Mouse (Mus musculus) T-helper 2 cell (primary cell): ENCODE measurements around the gene Il17f.
"Not testable (repeated sequence)": the region's sequence is repeated elsewhere in the genome, so short reads cannot be mapped to it uniquely, and the experiment has no call there.

Source experiments
- in situ Hi-C: fragments of 300-600 bp; cut with MboI, MseI; formaldehyde crosslinking; loops from one replicate; pipeline ENCODE4 v1.15.1; 2025; ENCODE audit warnings: high pct_unique_total_duplicates

The Il17f gene

DNA sequence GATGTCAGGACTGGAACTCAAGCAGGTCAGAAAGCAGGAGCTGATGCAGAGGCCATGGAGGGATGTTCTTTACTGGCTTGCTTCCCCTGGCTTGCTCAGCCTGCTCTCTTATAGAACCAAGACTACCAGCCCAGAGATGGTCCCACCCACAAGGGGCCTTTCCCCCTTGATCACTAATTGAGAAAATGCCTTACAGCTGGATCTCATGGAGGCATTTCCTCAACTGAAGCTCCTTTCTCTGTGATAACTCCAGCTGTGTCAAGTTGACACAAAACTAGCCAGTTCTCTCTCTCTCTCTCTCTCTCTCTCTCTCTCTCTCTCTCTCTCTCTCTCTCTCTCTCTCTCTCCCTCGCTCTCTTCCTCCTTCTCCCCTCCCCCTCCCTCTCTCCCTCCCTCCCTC lies at the start of gene Il17f:
Gene Il17f, minus strand, starts transcription at position 101 of the 400 bp plus-strand sequence.
- in situ Hi-C loops = not testable (repeated sequence)

DNA sequence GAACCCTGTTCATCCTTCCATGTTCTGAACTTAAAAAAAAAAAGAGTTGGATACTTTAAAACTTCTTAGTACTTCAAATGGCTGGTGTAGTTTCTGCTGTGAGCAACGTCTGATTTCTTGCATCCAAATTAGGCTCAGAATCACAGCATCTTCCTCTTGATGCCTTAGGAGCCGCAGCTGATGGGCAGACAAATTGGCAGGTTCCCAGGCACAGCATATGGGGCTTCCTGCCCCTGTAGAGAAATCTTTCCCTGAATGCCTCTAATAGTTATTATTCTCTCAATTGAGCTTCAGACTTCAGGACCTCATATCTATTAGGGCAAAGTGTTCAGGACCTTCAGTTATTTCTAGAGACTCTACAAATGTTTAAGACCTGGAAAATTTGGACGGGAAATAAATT lies 49.5 kb upstream of the Il17f start:
- in situ Hi-C loops = no loop called here

DNA sequence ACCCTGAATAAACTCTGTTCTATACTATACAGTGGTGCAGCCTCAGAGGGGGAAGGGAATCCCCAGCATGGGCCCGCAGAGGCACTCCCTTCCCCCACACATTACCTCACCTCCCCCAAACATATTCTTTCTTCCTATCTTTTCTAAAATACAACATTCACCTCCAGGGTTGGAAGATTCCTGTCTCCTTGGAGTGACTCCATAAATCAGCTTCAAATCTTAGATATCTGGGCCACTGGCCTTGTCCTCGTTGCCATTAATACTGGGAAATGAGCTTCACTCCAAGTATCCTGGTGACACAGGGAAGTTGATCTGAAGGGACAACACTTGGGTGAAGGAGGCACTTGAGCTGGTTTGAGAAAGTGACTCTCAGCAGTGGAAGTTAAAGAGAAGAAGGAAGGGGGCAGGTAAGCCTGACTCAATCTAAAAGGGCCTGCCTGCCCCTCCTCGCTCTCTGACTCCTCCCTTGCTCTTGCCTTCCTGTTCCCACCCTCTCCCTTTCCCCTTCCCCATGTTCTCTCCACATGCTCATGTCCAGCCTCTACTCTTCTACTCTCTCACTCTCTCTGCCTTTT lies 46.2 kb upstream of the Il17f start:
- in situ Hi-C loops = no loop called here

DNA sequence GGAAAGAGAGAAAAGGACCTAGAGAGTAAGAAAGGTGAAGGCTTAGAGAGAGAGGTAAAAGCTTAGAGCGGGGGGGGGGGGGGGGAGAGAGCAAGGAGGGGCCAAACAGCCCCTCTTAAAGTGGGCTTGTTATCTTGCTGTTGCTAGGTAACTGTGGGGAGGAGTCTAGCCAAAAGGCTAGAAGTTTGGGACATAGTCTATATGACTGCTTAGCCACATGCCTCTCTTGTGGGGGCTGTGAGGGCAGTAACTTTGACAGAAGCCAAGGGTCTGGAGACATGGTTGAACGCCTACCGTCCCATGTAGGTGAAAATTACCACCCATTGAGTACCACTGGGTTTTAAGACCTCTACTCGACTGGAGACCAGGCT lies 42.7 kb upstream of the Il17f start:
- in situ Hi-C loops = no loop called here

DNA sequence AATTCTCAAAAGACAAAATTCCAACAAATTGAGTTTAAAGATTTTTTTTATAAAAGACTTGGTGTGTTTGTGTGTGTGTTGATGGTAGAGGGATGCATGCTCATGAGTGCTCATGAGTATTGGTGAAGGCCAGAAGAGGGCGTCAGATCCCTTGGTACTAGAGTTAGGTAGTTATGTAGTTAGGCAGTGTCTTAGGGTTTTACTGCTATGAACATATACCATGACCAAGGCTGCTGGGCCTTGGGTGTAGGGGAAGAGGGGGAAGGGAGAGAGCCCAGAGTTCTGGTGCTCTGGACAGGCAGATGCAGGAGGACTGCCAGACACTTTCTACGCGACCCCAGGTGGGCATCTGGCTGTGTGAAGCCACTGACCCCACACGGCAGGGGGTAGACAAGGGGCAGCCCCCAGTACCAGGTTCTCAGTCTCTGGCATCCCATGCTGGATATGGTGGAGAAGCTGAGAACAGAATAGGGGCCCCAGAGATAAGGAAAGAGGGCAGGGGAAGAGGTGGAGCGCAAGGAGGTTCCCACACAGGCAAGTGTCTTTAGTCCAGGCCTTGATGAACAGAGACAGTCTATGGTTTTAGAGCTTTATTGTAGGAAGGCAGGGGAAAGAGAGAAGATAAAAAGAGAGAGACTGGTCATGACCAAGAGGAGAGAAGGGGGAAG lies 42.2 kb upstream of the Il17f start:
- in situ Hi-C loops = no loop called here

DNA sequence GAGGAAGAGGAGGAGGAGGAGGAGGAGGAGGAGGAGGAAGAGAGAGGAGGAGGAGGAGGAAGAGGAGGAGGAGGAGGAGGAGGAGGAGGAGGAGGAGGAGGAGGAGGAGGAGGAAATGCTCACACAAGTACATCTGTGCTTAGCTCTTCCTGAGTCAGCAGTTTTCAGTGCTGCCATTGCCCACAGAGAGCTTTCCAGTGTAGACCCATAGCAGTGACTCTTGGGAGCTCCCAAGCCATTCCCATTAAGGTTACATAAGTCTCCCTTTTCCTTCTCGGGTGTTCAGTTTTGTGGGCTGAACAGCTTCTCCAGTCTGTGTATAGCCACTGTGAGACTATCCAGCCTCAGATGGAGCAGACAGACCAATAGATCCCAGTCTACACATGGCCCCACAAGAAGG lies 40.1 kb upstream of the Il17f start:
- in situ Hi-C loops = no loop called here

DNA sequence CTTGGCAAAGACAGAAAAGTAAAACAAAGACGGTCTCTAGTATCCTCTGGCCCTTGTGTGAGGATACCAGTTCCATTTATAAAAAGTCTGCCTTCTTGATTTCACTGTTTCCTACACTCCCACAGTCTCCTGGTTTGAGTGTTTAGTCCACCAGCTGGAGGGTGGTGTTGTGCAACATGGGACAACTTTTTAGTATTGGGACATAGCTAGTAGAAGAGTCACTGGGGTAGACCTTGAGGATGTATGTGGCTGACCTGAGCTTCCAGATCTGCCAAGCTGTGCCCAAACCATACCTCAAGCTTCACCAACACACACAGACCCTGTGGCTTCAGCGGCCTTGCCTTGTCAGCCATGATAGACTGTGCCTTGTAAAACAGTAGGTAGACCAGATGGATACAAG lies 37.6 kb upstream of the Il17f start:
- in situ Hi-C loops = loop anchor here (5.0 kb wide), 1 partner anchor 64 kb away; the partner anchor contains the start of gene Paqr8

DNA sequence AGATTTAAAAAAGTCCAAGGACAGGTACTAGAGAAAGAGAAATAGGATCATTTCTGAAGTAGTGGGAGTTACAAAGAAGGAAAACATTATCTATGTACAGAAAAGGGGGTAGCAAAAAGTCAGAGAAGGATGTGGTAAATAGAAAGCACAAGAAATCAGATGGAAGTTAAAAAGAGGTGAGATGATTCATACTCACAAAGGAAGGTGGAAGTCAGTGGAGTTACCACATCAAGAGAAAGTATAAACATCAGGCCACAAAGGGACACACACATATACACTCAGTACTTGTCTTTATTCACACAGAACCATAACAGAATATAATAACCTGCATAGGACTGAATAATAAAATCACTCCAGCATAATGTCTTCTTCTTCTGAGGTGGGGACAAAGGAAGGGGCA lies 34.6 kb upstream of the Il17f start:
- in situ Hi-C loops = loop anchor here (5.0 kb wide), 1 partner anchor 67 kb away; the partner anchor contains the start of gene Paqr8

DNA sequence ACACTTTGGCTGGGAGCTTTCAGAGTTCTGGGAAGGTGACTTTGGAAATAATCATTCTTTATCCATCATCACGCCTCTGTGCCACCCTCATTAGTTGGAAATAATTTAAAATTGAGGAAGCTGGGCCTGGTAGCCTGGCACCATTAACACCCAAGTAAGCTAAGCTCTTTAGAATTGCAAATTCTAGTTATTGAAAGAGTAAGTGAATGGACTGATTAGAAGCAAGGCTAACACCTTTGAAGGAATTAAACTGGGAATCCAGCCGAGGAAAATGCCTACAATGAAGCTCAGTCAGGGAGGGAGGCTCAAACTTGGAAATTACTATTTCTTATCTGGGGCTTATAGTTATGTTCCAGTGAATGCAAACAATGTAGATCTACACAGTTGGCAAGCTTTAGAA lies 33.5 kb upstream of the Il17f start:
- in situ Hi-C loops = no loop called here

DNA sequence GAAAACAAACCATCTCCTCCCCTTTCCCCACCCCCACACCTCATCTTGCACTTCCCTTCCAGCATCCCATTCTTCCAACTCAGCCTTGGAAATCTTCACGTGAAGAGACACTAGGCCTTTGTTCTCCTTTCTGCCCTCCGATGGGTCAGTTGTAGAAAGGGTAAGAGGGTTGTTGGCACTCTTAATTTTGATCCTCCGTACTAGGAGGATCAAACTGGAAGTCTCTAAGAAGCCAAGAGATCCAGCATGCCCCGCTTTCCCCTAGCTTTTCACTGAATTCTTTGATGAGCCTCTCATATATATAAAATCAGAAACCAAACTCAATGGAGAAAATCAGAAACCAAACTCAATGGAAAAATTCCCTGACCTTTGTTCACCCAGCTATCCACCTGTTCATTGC lies 33.1 kb upstream of the Il17f start:
- in situ Hi-C loops = no loop called here

DNA sequence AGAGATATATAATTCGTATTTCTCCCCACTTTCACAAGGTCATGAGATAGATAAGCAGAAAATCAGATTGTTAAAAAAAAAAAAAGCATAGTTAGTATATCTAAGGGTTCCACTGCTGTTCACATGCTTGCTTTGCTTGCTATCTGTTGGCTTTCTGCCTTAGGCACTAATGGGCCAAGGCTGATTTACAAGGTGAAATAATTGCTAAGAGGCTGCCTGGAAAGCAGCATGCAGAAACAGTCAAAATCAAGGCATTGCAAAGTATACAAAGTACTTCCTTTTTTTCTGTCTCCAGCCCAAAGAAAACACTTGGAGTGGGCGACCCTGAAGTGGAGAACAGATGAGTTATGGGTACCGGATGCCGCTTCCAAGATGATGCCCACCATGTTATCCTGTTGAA lies 30.5 kb upstream of the Il17f start:
- in situ Hi-C loops = no loop called here

DNA sequence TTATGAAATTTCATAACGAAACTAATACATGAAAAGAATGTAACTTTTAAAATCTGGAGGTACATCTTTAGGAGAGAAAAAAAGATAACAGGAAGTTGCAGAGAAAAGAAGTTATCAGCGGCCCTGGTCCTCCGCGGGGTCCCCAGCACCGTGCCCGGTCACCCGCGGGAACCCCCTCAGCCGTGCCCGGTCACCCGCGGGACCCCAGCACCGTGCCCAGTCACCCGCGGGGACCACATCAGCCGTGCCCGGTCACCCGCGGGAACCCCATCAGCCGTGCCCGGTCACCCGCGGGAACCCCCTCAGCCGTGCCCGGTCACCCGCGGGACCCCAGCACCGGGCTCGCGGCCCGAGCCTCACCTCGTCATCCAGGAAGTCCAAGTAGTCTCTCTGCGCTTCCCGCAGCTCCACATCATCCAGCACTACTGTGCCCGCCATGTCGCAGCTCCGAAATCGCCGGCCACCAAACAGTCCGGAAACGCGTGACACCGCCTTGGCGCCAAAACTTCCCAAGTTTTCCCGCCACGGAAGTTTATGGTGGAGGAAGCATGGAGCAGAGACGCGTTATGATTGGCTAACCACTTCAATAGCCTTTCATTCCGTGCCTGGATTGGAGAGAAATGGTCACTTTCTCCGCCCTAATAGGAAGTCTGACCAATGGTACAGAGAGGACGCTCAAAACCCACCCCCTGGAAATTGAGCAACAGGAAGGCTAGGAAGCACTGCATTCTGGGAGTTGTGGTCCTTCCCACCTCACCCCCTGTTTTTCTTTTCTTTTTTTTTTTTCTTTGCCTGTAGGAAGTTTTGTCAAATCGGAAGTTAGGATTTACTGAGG lies 29.6 kb upstream of the Il17f start, which contains the start of gene Mcm3:
Gene Mcm3, minus strand, starts transcription at position 542 of the 835 bp plus-strand sequence.
- in situ Hi-C loops = no loop called here

DNA sequence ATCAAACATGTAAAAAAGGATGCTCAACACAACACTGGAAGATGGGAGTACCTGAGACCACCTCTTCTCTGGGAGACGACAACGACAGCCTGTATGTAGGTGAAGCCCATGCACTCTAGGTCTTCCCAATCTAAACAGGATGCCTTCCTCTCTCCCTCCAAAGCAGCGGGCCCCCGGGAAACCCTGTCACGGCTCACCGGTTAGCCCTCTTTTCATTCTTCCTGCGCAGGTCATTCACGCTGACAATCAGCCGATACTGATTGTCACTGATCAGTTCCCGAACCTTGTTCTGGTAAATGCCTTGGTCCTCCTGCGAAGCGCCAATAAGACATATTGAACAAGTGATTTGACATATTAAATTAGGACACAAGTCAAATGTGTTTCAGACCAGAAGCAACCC lies 27.2 kb upstream of the Il17f start:
- in situ Hi-C loops = no loop called here

DNA sequence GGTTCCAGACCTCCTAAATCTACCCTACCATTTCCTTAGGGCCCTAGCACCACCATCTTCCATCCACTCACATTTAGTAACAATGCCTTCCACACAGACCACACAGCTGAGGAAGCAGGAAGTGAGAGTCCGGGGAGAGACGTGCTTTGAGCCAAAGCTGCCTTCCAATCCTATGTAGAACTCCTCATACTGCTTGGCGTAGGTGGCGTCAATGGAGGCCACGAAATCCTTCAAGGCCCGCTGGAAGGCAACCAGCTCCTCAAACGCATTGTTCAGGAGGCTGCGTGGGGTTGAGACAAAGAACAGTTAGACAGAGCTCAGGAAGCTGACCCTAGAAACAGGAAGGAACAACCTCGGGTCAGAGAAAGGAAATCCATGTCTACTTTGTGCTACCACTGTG lies 26.8 kb upstream of the Il17f start:
- in situ Hi-C loops = no loop called here

DNA sequence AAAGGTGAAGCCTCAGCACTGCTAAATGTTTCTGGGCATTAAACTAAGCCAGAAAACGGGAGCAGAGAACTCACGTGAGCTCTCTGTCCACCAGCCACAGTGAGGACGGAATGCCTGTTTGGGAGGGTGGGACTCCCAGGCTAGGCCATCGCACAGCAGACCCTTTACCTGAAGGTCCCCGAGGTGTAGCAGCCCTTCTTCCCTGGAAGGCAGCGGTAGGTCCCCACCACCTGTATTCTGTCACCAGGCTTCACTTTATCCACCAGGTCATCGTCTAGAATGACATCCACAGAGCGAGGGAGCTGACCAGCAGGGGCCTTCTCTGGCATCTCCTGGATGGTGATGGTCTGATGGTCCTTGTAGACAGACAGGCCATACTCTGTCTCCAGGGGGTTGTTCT lies 24.1 kb upstream of the Il17f start:
- in situ Hi-C loops = no loop called here

DNA sequence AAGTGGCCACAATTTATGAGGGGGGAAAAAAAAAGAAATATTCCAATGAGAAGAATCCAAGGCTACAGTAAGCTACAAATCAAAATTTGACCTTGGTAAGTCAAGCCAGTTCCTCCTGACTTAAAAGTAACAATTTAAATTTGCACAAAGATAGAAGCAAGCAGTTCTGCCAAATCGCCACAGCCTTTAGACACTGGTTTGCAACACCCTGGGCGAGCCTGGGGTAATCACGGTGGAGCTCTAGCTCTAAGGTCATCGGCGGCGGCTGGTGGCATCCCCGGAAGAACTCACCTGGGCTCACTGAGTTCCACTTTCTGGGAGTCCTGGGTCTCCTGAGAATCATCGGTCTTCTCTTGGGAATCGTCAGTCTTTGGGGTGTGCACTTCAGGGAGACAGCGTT lies 14.1 kb upstream of the Il17f start:
- in situ Hi-C loops = loop anchor here (10.0 kb wide), 1 partner anchor 190 kb away; the partner anchor contains the start of gene Pkhd1

DNA sequence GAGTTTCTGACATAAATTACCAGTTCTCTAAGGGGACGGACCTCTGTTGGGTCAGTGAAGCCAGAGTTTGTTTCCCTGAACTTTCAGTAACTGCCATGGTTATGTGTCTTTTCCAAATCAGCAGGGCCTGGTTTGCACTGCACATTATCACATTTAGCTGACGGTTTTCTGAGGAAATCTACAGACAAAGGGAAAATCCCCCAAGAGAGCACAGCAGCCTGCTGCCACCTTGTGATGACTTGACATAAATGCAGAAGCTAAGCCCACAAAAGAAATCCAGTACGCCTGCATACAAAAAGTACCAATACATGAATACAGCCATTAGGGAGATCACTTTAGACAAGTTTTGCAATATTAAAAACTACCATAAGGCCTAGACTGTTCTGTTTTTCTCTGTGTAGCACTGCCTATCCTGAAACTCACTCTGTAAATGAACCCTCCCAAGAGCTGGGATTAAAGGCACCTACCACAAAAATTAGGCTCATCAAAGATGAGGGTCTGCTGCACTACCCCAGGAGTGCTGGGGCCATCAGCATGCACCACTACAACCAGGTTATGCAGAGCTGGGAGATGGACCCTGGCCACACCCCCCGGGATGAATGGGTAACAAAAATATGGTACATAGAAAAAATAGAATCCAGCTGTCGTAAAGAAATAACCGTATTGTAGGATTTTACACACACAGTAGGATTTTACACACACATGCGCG lies 11.4 kb upstream of the Il17f start:
- in situ Hi-C loops = loop anchor here (10.0 kb wide), 1 partner anchor 187 kb away; the partner anchor contains the start of gene Pkhd1

DNA sequence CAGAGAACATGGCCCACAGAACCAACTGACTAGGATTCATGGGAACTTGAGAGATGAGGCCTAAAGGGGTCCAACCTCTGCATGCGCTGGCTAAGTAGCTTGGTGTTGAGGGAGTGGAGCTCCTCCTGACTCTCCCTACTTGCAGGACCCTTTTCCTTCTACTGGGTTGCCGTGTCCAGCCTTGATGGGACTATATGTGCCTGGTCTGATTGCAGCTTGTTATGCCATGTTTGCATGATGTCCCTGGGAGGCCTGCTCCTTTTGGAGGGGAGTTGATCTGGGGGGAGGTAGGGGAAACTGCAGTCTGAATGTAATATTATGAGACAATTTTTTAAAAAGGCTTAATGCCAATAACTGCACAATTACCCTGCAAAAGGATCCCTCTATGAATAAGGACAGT lies 10.9 kb upstream of the Il17f start:
- in situ Hi-C loops = loop anchor here (10.0 kb wide), 1 partner anchor 186 kb away; the partner anchor contains the start of gene Pkhd1

DNA sequence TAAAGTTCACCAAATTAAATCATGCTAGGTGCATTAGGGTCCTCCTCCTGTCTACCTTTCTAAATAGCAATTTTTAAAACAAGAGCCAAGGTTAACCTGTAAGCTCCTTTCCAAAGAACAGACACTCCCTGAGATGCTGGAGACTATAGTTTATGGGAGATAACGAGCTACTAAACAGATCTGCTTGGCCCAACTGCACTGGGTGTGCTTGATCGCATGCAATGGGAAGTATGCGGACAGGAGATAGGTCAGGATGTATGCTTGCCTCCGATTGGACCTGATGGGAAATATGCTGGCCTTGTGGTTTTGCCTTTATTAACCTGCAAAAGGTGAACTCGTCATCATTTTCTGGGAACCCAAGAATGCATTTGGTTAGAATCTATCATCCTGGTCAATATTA lies 4.8 kb upstream of the Il17f start:
- in situ Hi-C loops = no loop called here

DNA sequence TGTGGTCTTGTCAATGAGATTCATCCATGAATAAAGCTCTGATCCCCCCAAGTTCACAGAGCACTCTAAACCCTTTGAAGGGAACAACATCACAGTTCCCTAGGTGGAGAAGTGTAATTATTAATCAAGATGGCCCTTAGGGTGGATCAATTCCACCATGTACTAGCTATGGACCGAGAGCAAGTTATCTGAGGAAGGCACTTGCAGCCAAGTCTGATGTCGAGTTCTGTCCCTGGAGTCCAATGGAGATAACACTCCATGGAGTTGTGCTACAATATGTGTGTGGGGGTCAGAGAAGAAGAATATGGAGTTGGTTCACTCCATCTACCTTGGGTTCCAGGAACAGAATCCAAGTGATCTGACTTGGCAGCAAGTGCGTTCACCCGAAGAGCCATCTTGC lies 4.3 kb upstream of the Il17f start:
- in situ Hi-C loops = no loop called here

DNA sequence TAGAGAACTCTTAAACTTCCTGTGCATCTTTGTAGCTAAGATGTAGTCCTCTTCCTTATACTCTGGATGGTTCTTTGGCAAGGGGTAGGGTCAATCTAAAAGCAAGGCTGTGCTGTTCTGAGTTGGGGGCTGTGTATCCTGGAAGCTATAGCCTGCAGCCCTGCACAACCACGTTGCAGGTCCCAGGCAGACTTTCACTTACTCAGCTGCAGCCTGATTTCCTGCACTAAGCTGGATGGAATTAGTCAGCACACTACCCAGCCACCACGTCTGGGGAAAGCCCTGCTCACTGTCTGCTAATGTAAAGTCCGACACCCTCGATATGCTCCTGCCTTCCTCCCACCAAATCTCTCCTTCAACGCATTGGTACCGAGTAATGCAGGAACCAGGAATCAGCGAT lies 997 bp upstream of the Il17f start:
- in situ Hi-C loops = no loop called here

DNA sequence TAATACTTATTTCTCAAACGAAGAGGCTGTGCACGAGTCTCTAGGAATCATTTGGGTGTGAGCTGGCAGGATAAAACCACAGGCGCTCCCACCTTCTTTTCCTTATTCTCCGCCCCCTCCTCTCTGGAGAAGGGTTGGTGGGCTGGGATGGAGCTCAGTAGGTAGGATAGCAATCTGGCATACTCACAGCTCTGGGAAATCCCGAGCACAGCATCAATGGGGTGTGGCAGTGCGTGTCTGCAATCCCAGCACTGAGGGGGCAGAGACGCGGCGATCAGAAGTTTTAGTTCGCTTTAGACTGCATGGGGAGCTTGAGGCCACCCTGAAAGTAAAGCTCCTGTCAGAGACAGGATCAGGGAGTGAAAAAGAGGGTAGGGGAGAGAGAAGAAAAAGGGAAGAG lies 2.0 kb downstream of the Il17f start:
- in situ Hi-C loops = no loop called here
